In genomic region chr1:186726117-186726516, GRCm38 (mm10) we compare ENCODE assay signal across 17 mouse cellular contexts. TPM values are rescaled to one million over a fixed set of nuclear protein-coding genes. Genes with fewer than 3 reads are reported as not detected.
A peak's percentile ranks its signal among the peaks of the same experiment; 100 is the strongest.
DNase-seq lines count a peak whose midpoint lies in the region; ATAC-seq and TF ChIP-seq lines count a peak whose summit lies in the region.
"Had no signal": no experiment of that assay in that cellular context is flagged by ENCODE, and none has a peak within 500 bp of the region (broad histone marks: within the 10 kb centered on the region; RNA-seq: fewer than 3 reads in every experiment).

No protein-coding gene starts in this region.

- no peak for TF ChIP-seq CTCF in kidney, postnatal 0 days (IDR thresholded peaks at IDR 0.05; ENCODE audit: low read depth)

- H3K27me3 ChIP-seq in midbrain, embryonic 11.5 days (ENCODE audit: control insufficient read depth, insufficient read depth, low read length), result no peaks in the 10 kb centered on the region
- H3K27me3 ChIP-seq in midbrain, embryonic 10.5 days (ENCODE audit: low read depth, poor library complexity, severe bottlenecking), result no peaks in the 10 kb centered on the region
- no peaks in the 10 kb centered on the region for H3K27me3 ChIP-seq in kidney, postnatal 0 days (ENCODE audit: insufficient read depth, low read length)
- no peaks in the 10 kb centered on the region for H3K27me3 ChIP-seq in heart, embryonic 10.5 days (ENCODE audit: insufficient read depth, poor library complexity, severe bottlenecking)
- H3K27me3 ChIP-seq: embryonic facial prominence, embryonic 12.5 days; forebrain, embryonic 15.5 days; heart, embryonic 13.5 days had no signal

- H3K4me3 ChIP-seq in midbrain, embryonic 11.5 days (ENCODE audit: low read depth, low read length), result no peak overlapping the region
- H3K4me3 ChIP-seq in midbrain, embryonic 10.5 days, result no peak overlapping the region
- no peak overlapping the region for H3K4me3 ChIP-seq in kidney, postnatal 0 days (replicated peaks; ENCODE audit: low read depth, low read length)
- no peak overlapping the region for H3K4me3 ChIP-seq in heart, embryonic 10.5 days
- H3K4me3 ChIP-seq: embryonic facial prominence, embryonic 12.5 days; forebrain, embryonic 15.5 days; heart, adult 2 months; heart, embryonic 13.5 days had no signal

- WGBS in midbrain, embryonic 11.5 days, result 88% methylated on average over 7 of the region's 7 CpGs
- WGBS in midbrain, embryonic 10.5 days, result 88% methylated on average over 7 of the region's 7 CpGs
- 34% methylated on average over 7 of the region's 7 CpGs for WGBS in kidney, postnatal 0 days
- WGBS in heart, embryonic 10.5 days, result 89% methylated on average over 7 of the region's 7 CpGs

- H3K27ac ChIP-seq in midbrain, embryonic 11.5 days (ENCODE audit: low read depth, low read length), result no peak overlapping the region
- no peak overlapping the region for H3K27ac ChIP-seq in midbrain, embryonic 10.5 days (replicated peaks)
- H3K27ac ChIP-seq in kidney, postnatal 0 days, result no peak overlapping the region
- H3K27ac ChIP-seq in heart, embryonic 10.5 days, result no peak overlapping the region
- H3K27ac ChIP-seq: embryonic facial prominence, embryonic 12.5 days; forebrain, embryonic 15.5 days; heart, adult 2 months; heart, embryonic 13.5 days had no signal

- no peak for ATAC-seq in midbrain, embryonic 11.5 days (ENCODE audit: low FRiP score)
- ATAC-seq in kidney, postnatal 0 days (replicated peaks; ENCODE audit: low FRiP score, low read depth), result no peak
- ATAC-seq: forebrain, embryonic 15.5 days had no signal

- DNase-seq in kidney, adult 18-20 months, result peak; percentile 17
- no peak for DNase-seq in kidney, postnatal 4 days
- DNase-seq in midbrain, embryonic 11.5 days (ENCODE audit: low spot score, missing footprints), result peak; percentile 1
- DNase-seq in midbrain, embryonic 10.5 days (ENCODE audit: low spot score), result no peak
- peak; percentile 26 for DNase-seq in kidney, postnatal 0 days (ENCODE audit: low spot score)
- DNase-seq in heart, embryonic 10.5 days (ENCODE audit: low spot score), result no peak
- DNase-seq in gastrocnemius, postnatal 4 days (ENCODE audit: low spot score in 2 of 2), result no peak
- DNase-seq: adrenal gland, postnatal 10 days; cerebellum, adult 11-12 months; cerebellum, adult 9-10 months; cerebellum, postnatal 25 days; gastrocnemius, postnatal 36 days; heart, adult 2 months; heart, postnatal 36 days had no signal

- no peak overlapping the region for H3K9ac ChIP-seq in midbrain, embryonic 11.5 days (ENCODE audit: low read length)
- no peak overlapping the region for H3K9ac ChIP-seq in kidney, postnatal 0 days (ENCODE audit: low read depth, low read length)
- H3K9ac ChIP-seq: embryonic facial prominence, embryonic 12.5 days; forebrain, embryonic 15.5 days; heart, embryonic 13.5 days had no signal

- H3K4me2 ChIP-seq in midbrain, embryonic 11.5 days, result no peak overlapping the region
- no peak overlapping the region for H3K4me2 ChIP-seq in kidney, postnatal 0 days (ENCODE audit: low read length)
- H3K4me2 ChIP-seq: embryonic facial prominence, embryonic 12.5 days; forebrain, embryonic 15.5 days; heart, embryonic 13.5 days had no signal

- no peaks in the 10 kb centered on the region for H3K9me3 ChIP-seq in midbrain, embryonic 11.5 days (ENCODE audit: control insufficient read depth, low read length)
- H3K9me3 ChIP-seq in midbrain, embryonic 10.5 days (replicated peaks), result no peaks in the 10 kb centered on the region
- H3K9me3 ChIP-seq in kidney, postnatal 0 days (replicated peaks; ENCODE audit: low read length), result no peaks in the 10 kb centered on the region
- no peaks in the 10 kb centered on the region for H3K9me3 ChIP-seq in heart, embryonic 10.5 days
- H3K9me3 ChIP-seq: embryonic facial prominence, embryonic 12.5 days; forebrain, embryonic 15.5 days; heart, embryonic 13.5 days had no signal

- no peaks in the 10 kb centered on the region for H3K4me1 ChIP-seq in midbrain, embryonic 11.5 days (ENCODE audit: control insufficient read depth, insufficient read depth, low read length)
- no peaks in the 10 kb centered on the region for H3K4me1 ChIP-seq in midbrain, embryonic 10.5 days
- no peaks in the 10 kb centered on the region for H3K4me1 ChIP-seq in kidney, postnatal 0 days (replicated peaks; ENCODE audit: insufficient read depth, low read length)
- H3K4me1 ChIP-seq in heart, embryonic 10.5 days, result no peaks in the 10 kb centered on the region

- H3K36me3 ChIP-seq in midbrain, embryonic 11.5 days (ENCODE audit: control insufficient read depth, insufficient read depth, low read length), result no peaks in the 10 kb centered on the region
- peaks cover 4% of the 10 kb centered on the region for H3K36me3 ChIP-seq in midbrain, embryonic 10.5 days
- H3K36me3 ChIP-seq in kidney, postnatal 0 days (ENCODE audit: insufficient read depth, low read length), result no peaks in the 10 kb centered on the region
- peaks cover 6% of the 10 kb centered on the region; the same call in 1 of the 2 replicates for H3K36me3 ChIP-seq in heart, embryonic 10.5 days
- H3K36me3 ChIP-seq: embryonic facial prominence, embryonic 12.5 days had no signal

RNA-seq across cellular contexts. Expression of gene Tgfb2, which starts 20.3 kb away (rescaled TPM):
- 11.9 and 12.3 TPM in 2 replicates for polyA plus RNA-seq in midbrain, embryonic 11.5 days (2014; fragmentation: Nextera tagmentation; extraction: Ambion mirVana)
- 11.1 and 13.9 TPM in 2 replicates for polyA plus RNA-seq in midbrain, embryonic 10.5 days (2016; fragmentation: Nextera tagmentation; extraction: Ambion mirVana)
- 15.4 and 17.1 TPM in 2 replicates for polyA plus RNA-seq in kidney, postnatal 0 days (2015; fragmentation: Nextera tagmentation; extraction: Ambion mirVana)
- polyA plus RNA-seq in heart, embryonic 10.5 days (2016; fragmentation: Nextera tagmentation; extraction: Ambion mirVana), result 53.7 and 69.4 TPM in 2 replicates
- 10 to 100 TPM; 37.3 to 39.4 TPM for total RNA-seq in gastrocnemius, postnatal 4 days (2021)

RNA-seq across cellular contexts. Expression of gene Rrp15, which starts 23.0 kb away (rescaled TPM):
- 65.7 and 68.5 TPM in 2 replicates for polyA plus RNA-seq in midbrain, embryonic 11.5 days (2014; fragmentation: Nextera tagmentation; extraction: Ambion mirVana)
- polyA plus RNA-seq in midbrain, embryonic 10.5 days (2016; fragmentation: Nextera tagmentation; extraction: Ambion mirVana), result 70.6 and 86.0 TPM in 2 replicates
- polyA plus RNA-seq in kidney, postnatal 0 days (2015; fragmentation: Nextera tagmentation; extraction: Ambion mirVana), result 57.5 and 57.8 TPM in 2 replicates
- polyA plus RNA-seq in heart, embryonic 10.5 days (2016; fragmentation: Nextera tagmentation; extraction: Ambion mirVana), result 56.4 and 86.3 TPM in 2 replicates
- 10 to 100 TPM; 24.0 to 25.0 TPM for total RNA-seq in gastrocnemius, postnatal 4 days (2021)

Comparison
In these comparisons a context has a peak if more than half of its experiments do, and no peak if none do; other contexts are left out.
1. DNase-seq: peak in kidney, adult 18-20 months (single experiment), midbrain, embryonic 11.5 days (single experiment) and kidney, postnatal 0 days (single experiment); none in kidney, postnatal 4 days (0 of 2), midbrain, embryonic 10.5 days (single experiment), heart, embryonic 10.5 days (single experiment) and gastrocnemius, postnatal 4 days (0 of 2).